Mouse (Mus musculus) megakaryocyte, embryonic 14.5 days (primary cell): ENCODE results near the gene Ntsr2. TPM values are rescaled to one million over a fixed set of nuclear protein-coding genes. Genes with fewer than 3 reads are reported as not detected.

Source experiments
- H3K27me3 ChIP-seq: replicated peaks from 2 replicates; pipeline ENCODE3; 2012; ENCODE audit warnings: inconsistent platforms
- H3K36me3 ChIP-seq: replicated peaks from 2 replicates; pipeline ENCODE3; 2012; ENCODE audit warnings: low read length, inconsistent platforms, mixed read lengths
- H3K4me1 ChIP-seq: 2 replicates; pipeline ENCODE4 v1.6.1; 2012; ENCODE audit warnings: inconsistent platforms
- H3K4me3 ChIP-seq: replicated peaks from 2 replicates; pipeline ENCODE3; 2012; ENCODE audit warnings: moderate library complexity, mild to moderate bottlenecking, inconsistent platforms
- H3K9me3 ChIP-seq: 2 replicates; pipeline ENCODE4 v1.6.1; 2012; ENCODE audit warnings: inconsistent platforms
- FLI1 ChIP-seq: IDR thresholded peaks from 2 replicates; pipeline ENCODE4 v1.6.1; 2012; ENCODE audit warnings: low read length, inconsistent platforms, mixed read lengths
- GATA1 ChIP-seq: IDR thresholded peaks from 3 replicates; pipeline ENCODE4 v1.6.1; 2012; ENCODE audit warnings: mixed read lengths, low read length, inconsistent platforms, borderline replicate concordance
- polyA plus RNA-seq: library from polyadenylated mRNA; stranded (reverse); fragments of >175 nt; gene quantifications from 2 replicates; pipeline ENCODE4 v1.2.3, GENCODE M21; 2012; ENCODE audit warnings: low replicate concordance; ENCODE audit not compliant: insufficient read depth

The Ntsr2 gene
- polyA plus RNA-seq, 1 experiment, result not detected

DNA sequence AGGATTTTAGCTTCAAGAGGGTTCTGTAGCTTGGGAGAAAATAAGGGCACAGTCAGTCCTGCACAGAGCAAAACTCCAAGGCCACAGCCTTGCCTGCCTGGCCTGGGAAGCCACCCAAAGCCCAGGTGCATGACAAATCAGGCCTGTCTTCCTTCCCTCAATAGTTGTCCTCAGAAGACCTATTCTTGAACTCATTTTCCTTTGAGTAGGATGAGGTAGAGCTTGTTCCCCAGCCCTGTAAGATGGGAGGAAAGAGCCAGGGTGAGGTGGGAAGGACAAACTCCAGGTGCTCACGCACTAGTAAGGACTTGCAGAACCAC lies 22.4 kb upstream of the Ntsr2 start:
- TF ChIP-seq GATA1, result no peak
- no peak for TF ChIP-seq FLI1
- H3K4me1 ChIP-seq, result no peaks in the 10 kb centered on the region; the same call in 1 of the 2 replicates
- H3K4me3 ChIP-seq, result no peak overlapping the region
- peaks cover 31% of the 10 kb centered on the region for H3K27me3 ChIP-seq
- no peaks in the 10 kb centered on the region for H3K36me3 ChIP-seq
- H3K9me3 ChIP-seq, result no peaks in the 10 kb centered on the region

- Histone ChIP-seq H3K36me3 (no peaks in the 10 kb centered on the region), H3K27me3 (peaks cover 37% of the 10 kb centered on the region), H3K9me3 (no peaks in the 10 kb centered on the region), H3K4me1 (no peaks in the 10 kb centered on the region; the same call in 1 of the 2 replicates), H3K4me3 (no peak overlapping the region)
- TF ChIP-seq GATA1 (no peak), FLI1 (no peak)
Observed at GRCm38 (mm10) chr12:16631423-16631822, 21.8 kb upstream of the Ntsr2 start.

GRCm38 (mm10) chr12:16633235-16633634 lies 19.9 kb upstream of the Ntsr2 start:
- no peak for TF ChIP-seq FLI1
- TF ChIP-seq GATA1, result no peak
- H3K9me3 ChIP-seq, result no peaks in the 10 kb centered on the region
- no peaks in the 10 kb centered on the region for H3K36me3 ChIP-seq
- no peak overlapping the region for H3K4me3 ChIP-seq
- no peaks in the 10 kb centered on the region; the same call in 1 of the 2 replicates for H3K4me1 ChIP-seq
- H3K27me3 ChIP-seq, result peaks cover 38% of the 10 kb centered on the region

DNA sequence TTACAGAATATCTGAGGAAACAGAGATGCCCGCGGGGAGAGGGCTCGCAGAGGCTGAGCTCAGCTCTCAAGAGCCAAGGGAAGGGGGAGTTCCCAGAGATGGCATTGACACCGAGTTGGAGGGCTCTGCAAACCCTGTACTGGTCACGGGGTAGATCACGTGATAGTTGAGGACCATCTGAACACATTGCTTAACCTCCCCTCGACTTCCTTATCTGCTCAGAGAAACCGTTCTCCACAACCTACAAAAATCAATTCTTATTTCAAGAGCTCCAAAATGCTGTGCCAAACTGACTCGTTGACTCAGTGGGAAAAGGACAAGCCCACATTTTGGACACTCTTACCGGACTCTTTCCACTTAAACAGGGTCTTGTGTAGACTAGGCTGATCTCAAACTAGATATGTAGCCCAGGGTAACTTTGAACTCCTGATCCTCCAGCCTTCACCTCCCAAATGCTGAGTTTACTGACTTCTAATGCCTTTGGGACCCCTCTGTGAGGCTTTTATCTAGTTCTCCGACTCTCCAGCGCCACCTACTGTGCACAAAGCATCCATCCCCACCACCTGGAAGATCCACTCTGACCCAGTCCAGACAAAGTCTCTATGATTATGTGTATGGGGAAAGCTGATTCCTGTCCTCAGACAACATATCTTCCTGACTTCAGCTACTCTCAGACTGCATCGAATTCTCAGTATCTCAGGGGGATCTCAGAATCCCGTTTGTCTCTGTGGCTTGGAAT lies 18.9 kb upstream of the Ntsr2 start:
- Histone ChIP-seq H3K36me3 (no peaks in the 10 kb centered on the region), H3K4me1 (no peaks in the 10 kb centered on the region; the same call in 1 of the 2 replicates), H3K4me3 (no peak overlapping the region), H3K9me3 (no peaks in the 10 kb centered on the region), H3K27me3 (peaks cover 38% of the 10 kb centered on the region)
- TF ChIP-seq FLI1 (no peak), GATA1 (no peak)

- H3K4me1 ChIP-seq, result no peaks in the 10 kb centered on the region; the same call in 1 of the 2 replicates
- TF ChIP-seq GATA1 (no peak), FLI1 (no peak)
- no peaks in the 10 kb centered on the region for H3K9me3 ChIP-seq
- H3K36me3 ChIP-seq, result no peaks in the 10 kb centered on the region
- H3K4me3 ChIP-seq, result no peak overlapping the region
- peaks cover 28% of the 10 kb centered on the region for H3K27me3 ChIP-seq
Observed at GRCm38 (mm10) chr12:16635816-16636215, 17.4 kb upstream of the Ntsr2 start.

GRCm38 (mm10) chr12:16639078-16639771 lies 14.0 kb upstream of the Ntsr2 start:
- Histone ChIP-seq H3K4me3 (no peak overlapping the region), H3K4me1 (no peaks in the 10 kb centered on the region), H3K27me3 (peaks cover 24% of the 10 kb centered on the region), H3K36me3 (no peaks in the 10 kb centered on the region), H3K9me3 (no peaks in the 10 kb centered on the region)
- TF ChIP-seq FLI1 (no peak), GATA1 (no peak)

GRCm38 (mm10) chr12:16640075-16640474 lies 13.1 kb upstream of the Ntsr2 start:
- Histone ChIP-seq H3K27me3 (peaks cover 23% of the 10 kb centered on the region), H3K4me1 (no peaks in the 10 kb centered on the region), H3K36me3 (no peaks in the 10 kb centered on the region), H3K9me3 (no peaks in the 10 kb centered on the region), H3K4me3 (no peak overlapping the region)
- no peak for TF ChIP-seq GATA1
- no peak for TF ChIP-seq FLI1

DNA sequence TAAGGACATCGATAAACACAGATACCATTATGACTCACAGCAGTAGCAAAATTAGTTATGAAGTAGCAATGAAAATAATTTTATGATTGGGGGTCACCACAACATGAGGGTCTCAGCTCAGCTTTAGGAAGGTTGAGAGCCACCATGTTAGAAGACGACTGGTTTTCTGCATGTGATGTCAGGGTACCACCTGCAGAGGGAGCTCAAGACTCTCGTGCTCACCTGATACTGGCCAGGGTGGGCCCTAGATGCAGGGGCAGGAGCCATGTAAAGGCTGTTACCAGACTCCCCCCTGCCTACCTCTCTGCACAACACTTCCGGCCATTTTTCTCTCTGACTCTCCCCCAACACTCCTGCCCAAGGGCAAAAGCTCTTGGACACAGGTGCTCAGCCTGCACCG lies 11.2 kb upstream of the Ntsr2 start:
- Histone ChIP-seq H3K9me3 (no peaks in the 10 kb centered on the region), H3K4me3 (no peak overlapping the region), H3K4me1 (no peaks in the 10 kb centered on the region), H3K36me3 (no peaks in the 10 kb centered on the region), H3K27me3 (peaks cover 24% of the 10 kb centered on the region)
- TF ChIP-seq FLI1, result no peak
- TF ChIP-seq GATA1, result no peak

- H3K4me3 ChIP-seq, result no peak overlapping the region
- TF ChIP-seq FLI1, result no peak
- TF ChIP-seq GATA1, result no peak
- no peaks in the 10 kb centered on the region for H3K4me1 ChIP-seq
- H3K36me3 ChIP-seq, result no peaks in the 10 kb centered on the region
- no peaks in the 10 kb centered on the region for H3K9me3 ChIP-seq
- peaks cover 31% of the 10 kb centered on the region for H3K27me3 ChIP-seq
Observed at GRCm38 (mm10) chr12:16643508-16644345, 9.5 kb upstream of the Ntsr2 start.

DNA sequence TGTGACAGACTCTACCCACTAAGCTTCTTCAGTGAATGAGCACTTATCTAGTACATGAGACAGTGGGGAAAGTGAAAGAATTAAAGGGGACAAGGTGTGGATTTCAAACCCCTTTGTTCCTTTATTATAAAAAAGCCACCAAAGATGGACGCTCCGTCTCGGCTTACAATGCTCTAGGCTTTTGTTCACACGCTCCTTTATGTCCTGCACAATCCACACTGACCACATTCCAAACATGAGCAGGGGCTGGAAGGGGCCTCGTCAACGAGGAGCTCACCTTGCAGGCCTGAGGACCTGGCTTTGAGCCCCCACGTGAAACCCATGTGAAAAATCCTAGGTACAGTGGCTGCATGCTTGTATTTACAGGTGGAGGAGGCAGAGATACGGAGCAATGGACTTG lies 8.5 kb upstream of the Ntsr2 start:
- H3K4me1 ChIP-seq, result no peaks in the 10 kb centered on the region
- no peaks in the 10 kb centered on the region for H3K36me3 ChIP-seq
- TF ChIP-seq GATA1 (no peak), FLI1 (no peak)
- H3K9me3 ChIP-seq, result no peaks in the 10 kb centered on the region
- peaks cover 31% of the 10 kb centered on the region for H3K27me3 ChIP-seq
- no peak overlapping the region for H3K4me3 ChIP-seq
